Mouse (Mus musculus) spleen, postnatal 14 days (tissue): ENCODE data around the gene Zfp82.
"Not testable (repeated sequence)": the region's sequence is repeated elsewhere in the genome, so short reads cannot be mapped to it uniquely, and the experiment has no call there.

ENCODE experiments used
- DNase-seq, 2 experiments: peaks; one replicate each; pipeline ENCODE4 v3.0.0; 2021 to 2022; ENCODE audit warnings: low spot score in 2 of 2

Gene Zfp82

DNA sequence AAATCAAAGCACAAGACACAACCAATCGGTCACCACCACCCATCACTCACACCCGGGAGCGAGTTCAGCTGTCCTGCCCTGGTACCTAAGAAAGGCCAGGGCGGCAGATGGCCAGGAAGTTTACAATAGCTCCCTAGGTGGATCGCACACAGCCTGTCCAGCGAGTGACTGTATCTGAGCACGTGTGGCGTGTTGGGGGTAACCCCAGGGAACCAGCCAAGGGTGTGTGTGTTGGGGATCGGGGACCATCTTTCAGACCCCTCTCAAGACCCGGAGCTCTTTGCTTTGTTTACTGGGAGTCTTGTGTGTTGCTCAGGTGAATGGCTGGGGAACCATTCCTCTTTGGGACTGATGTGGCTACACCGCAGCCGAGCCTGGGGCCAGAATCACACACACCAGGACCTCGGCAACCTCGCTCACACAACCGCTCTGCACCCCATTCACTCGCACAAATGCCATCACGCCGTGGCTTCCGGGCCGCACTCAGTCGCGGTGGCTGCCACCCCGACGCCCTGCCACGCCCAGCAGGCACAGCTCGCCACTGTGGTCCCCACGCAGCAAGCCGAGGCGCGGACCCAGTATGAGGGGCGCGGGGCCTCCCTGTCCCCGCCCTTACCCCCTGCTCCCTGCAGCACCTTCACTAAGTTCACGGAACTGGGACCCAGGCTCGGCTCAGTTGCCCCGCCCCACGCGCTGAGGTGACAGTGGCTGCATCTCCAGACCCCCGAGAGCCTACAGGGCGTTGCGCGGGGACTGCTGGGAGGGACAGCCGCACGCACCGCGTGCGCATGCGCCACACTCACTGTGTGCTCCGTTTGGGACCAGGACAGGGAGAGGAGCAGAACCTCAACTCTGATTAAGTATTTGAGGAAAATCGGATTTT lies at the start of gene Zfp82:
Zfp82 (minus strand) TSS at position 755 of the 883 bp plus-strand sequence.
- peak; percentile 65 to 69 for DNase-seq

- DNase-seq, result no peak
Measured at GRCm38 (mm10) chr7:30122188-30122530, 49.5 kb upstream of the Zfp82 start.

- peak; percentile 77 for DNase-seq
Measured at GRCm38 (mm10) chr7:30121308-30122187, 48.8 kb upstream of the Zfp82 start, which contains the start of gene Zfp382. TSS of gene Zfp382 (plus strand) at chr7:30121942.

DNA sequence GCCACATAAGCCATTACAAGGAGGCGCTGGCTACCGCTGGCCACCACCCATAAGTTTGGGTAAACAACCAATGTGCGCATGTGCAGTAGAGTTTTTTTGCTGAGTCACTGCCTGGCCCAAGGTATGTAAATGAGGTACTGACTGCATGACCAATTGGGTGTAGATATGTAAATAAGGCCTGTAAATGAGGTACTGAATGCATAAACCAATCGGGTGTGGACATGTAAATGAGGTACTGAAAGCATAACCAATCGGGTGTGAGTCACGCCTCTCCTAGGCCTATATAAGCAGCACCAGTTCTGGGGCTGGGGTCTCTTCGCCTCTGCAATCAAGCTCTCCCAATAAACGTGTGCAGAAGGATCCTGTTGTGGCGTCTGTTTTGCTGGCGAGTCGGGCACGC lies 45.2 kb upstream of the Zfp82 start:
- DNase-seq, result not testable (repeated sequence)

DNA sequence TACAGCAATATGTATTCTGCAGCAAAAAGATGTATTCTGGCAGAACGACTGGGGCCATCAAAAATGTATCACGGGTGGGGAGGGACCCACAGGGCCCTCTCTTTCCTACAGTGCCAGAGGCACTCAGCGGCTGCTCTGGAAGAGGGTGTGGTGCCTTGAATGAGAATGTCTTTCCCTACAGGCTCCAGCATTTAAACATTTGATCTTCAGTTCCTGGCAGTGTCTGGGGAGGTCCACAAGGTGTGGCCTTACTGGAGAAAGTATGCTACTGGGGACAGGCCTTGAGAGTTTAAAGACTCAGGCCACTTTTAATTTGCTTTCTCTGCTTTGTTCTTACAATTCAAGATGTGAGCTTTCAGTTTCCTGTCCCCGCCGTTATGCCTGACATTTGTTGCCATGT lies 43.4 kb upstream of the Zfp82 start:
- no peak for DNase-seq

DNA sequence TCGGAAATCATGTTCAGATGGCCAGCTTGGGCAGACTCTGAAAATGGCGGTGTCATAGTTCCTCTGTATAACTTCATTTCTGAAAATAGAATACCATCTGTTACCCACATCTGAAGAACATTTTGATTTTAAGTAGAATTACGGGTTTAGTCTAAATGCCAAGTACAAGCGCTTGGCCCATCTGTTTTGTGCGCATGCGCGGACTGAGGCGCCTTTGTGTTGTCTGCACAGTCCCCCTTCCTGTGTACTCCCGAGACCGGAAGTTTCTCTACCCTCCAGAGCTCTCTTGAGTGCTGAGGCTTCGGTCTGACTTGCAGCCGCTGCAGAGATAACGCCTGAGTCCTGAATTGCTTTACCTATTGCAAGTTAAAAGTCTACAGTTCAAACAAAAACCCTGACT lies 26.6 kb upstream of the Zfp82 start:
- peak; percentile 20 to 21 for DNase-seq

GRCm38 (mm10) chr7:30095551-30096125 lies 22.9 kb upstream of the Zfp82 start:
- no peak for DNase-seq

DNA sequence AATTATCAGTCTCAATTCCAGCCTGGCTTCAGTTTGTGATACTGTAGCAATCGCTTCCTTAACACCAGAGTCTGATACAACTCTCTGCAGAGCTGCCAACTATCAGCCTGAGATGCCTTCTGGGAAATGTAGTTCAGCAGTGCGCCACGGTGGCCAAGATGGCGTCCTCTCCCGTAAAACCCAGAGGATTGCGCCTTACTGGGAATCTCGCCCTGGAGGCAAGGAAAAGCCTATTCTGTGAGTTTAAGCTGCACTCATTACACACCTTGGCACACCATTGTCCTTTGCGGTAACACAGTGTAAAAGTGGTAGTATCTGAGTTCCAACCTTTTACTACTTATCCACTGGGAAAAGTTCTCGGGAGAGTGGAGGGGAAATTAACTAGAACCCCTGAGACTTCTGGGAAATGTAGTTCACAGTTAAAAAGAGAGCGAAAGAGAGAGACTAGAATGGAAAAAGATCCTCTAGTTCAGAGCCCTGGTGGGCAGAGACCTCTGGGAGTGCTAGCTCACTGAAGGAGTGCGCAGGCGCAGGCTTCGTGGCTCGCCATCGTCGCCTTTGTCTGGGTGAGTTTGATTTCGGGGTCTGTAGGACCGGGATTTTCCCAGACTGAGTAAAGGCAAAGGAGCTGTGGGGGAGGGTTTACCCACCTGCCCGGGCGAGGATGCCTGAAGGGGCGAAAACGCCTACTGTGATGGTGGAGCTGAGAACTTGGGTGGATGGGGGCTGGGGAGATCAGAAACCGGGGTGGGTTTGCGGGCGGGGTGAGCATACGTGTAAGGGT lies 22.1 kb upstream of the Zfp82 start, which contains the start of gene Zfp260:
Zfp260 (plus strand) TSS at position 132 of the 784 bp plus-strand sequence.
- peak; percentile 69 to 72 for DNase-seq

GRCm38 (mm10) chr7:30093918-30094415 lies 21.3 kb upstream of the Zfp82 start:
- no peak for DNase-seq

GRCm38 (mm10) chr7:30092666-30093065 lies 20.0 kb upstream of the Zfp82 start:
- no peak for DNase-seq

DNA sequence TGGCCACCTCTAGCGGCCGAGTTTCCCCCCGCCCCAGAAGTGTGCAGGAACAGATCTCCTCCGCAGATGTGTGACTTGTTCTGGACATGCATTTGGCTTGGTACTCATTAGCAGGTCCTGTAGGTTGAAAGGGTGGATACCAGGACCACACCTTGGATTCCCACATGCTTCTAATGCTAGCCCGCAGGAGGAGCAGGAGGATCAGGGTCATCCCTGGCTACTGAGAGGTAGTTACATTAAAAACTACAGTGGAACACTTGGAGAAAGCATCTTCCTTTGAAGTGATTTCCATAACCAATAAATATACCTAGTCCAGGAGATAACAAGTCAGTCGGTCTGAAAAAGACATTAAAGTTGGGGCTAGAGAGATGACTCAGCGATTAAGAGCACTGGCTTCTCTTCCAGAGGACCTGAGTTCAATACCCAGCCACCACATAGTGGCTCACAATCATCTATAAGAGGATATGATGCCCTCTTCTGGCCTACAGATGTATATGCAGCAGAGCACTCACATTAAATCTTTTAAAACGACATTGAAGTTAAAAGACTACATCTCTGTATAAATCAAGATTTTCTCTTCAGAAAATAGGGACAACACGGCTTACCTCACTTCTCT lies 18.4 kb upstream of the Zfp82 start:
- no peak for DNase-seq

DNA sequence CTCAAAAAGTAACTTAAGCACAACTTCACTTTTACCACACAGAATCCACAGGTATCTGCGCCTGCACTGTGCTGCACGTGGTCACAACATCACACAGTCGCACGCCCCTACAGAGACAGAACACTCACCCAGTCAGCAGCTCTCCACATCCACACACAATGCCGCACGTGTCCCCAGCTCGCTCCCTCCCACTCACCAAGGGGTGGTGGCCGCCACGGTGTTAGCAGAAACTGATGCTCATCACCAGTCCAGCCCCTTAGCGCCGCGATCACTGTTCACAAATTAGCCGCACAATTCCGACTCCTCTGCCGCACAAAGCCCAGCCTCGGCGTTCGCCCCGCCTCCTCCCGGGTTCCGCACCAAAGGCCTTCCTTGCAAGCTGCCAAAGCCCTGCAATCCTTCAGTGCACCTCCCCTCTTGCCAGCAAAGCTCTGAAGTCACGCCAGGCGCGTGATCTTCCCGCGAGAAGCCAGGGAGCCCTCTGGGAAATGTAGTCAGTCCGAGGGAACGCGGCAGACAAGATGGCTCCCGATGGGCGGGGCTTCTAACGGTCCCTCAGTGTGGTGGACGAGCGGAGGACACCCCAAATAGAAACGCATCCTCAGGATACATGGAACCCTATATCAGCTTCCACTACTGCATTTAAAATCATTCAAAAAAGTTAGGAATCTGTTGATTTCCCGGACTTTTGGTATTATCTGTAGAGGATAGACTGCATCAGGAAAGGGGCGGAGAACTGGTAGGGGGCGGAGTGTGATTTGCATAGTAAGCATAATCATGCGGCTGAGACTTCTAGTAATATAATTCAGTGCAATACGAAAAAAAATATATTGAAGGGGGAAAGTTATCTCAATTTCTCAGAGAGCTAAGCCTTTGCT lies 17.6 kb upstream of the Zfp82 start, which contains the start of the genes Gm26920 and Zfp566:
Gm26920 (minus strand) TSS at position 319 of the 878 bp plus-strand sequence.
Zfp566 (minus strand) TSS at position 436 of the 878 bp plus-strand sequence.
- DNase-seq, result peak; percentile 85 to 89

- no peak for DNase-seq
Measured at GRCm38 (mm10) chr7:30089405-30089804, 16.7 kb upstream of the Zfp82 start.

- DNase-seq, result no peak
Measured at GRCm38 (mm10) chr7:30086524-30086923, 13.8 kb upstream of the Zfp82 start.

DNA sequence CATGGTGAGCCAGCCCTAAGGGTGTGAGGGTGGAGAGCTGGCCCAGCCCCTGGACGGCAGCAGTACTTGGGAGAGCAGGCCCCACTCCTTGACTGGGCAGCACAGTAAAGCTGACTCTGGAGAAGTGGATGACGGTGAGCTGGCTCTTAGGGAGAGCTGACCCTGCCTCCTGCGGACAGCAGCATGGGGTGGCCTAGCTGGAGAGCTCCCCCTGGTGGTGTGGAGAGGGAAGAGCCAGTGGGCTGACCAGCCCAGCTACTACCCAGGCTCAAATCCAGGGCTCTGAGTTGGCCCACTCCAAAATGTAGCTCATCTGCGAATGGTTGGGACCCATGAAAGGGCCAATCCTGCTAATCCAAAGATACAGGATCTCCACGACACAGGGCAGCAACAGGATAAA lies 8.1 kb downstream of the Zfp82 start:
- DNase-seq, result no peak

DNA sequence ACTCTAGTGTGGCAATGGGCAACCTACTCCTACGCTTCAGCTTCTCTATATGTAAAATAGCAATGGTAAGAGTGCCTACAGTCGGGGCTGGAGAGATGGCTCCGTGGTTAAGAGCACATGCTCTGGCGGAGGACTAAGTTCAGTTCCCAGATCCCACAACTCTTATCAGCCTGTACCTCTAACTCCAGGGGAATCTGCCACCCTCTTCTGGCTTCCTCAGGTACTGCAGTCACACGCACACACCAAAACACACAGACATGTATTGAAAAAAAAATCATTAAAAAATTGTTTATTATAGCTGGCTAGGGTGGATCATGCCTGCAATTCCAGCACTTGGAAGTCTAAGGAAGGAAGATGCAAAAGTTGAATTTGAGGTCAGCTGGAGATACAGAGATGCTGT lies 10.2 kb downstream of the Zfp82 start:
- peak in 1 of 2 experiments; percentile 29 for DNase-seq

GRCm38 (mm10) chr7:30060341-30060740 lies 12.4 kb downstream of the Zfp82 start:
- no peak for DNase-seq

GRCm38 (mm10) chr7:30053591-30053990 lies 19.1 kb downstream of the Zfp82 start:
- no peak for DNase-seq

GRCm38 (mm10) chr7:30050882-30051548 lies 21.7 kb downstream of the Zfp82 start, which contains the start of gene Zfp14:
TSS of gene Zfp14 (minus strand) at chr7:30051380.
- DNase-seq, result peak; percentile 75 to 85
